Mouse (Mus musculus): ENCODE results near the gene Ctsa. TPM values are rescaled to one million over a fixed set of nuclear protein-coding genes. Genes with fewer than 3 reads are reported as not detected.
A peak's percentile ranks its signal among the peaks of the same experiment; 100 is the strongest.
"Not testable (repeated sequence)": the region's sequence is repeated elsewhere in the genome, so short reads cannot be mapped to it uniquely, and the experiment has no call there.

Gene Ctsa
- total RNA-seq (2022), result 100 to 1,000 TPM in 3 of 4 experiments, 10 to 100 TPM in 1; 94.7 to 106 (median 103) TPM

DNA sequence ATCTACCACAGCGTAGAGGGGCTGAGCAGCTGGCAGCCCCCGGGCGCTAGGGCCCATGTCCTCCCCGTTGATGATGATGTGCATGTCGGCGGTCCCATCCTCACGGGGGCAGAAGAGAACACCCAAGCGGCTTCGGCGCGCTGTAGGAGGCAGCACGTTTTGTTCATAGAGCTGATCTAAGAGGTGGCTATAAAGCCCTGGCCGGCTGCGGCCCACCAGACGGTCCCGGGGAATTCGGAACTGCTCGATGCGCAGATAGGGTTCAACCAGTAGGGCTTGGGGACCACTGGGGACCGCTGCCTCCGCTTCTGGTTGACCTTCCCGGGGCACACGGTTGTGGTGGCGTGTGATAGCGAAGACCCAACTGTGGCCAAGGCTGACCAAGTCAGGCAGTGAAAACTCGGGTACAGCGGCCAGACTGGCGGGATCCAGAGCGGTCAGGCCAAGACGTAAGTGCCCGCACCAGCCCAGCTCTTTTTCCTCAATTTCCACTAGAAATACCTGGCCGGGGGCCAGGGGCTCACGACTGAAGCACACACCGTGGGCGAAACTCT is at the start of gene Ctsa:
Ctsa (plus strand) TSS at position 126 of the 554 bp plus-strand sequence.
- peak; percentile 81 for DNase-seq (ENCODE audit: low spot score)

DNA sequence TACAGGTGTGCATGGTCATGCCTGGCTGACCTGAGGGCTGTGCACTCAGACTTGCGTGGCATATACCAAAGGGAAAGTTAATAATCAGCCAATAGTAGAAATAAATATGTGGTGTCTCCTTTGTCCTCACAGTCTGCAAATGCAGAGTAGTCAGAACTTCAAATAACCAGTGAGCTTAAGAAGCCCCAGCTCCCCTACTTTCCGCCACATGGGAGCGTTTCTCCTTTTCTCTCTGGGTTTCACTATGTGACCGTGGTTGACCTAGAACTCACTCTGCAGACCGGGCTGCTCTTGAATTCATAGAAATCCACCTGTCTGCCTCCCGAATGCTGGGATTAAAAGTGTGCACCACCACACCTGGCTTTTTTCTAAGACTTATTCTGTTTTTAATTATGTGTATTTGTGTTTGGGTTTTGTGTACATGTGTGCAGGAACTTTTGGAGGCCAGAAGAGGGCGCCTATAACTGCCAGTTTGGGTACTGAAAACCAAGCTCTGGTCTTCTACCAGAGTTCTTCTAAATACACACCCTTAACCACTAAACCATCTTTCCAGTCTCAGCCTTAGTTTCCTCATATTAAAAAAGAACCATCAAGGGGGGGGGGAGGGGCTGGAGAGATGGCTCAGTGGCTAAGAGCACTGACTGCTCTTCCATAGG is 48.6 kb upstream of the Ctsa start:
- DNase-seq (ENCODE audit: low spot score), result no peak

DNA sequence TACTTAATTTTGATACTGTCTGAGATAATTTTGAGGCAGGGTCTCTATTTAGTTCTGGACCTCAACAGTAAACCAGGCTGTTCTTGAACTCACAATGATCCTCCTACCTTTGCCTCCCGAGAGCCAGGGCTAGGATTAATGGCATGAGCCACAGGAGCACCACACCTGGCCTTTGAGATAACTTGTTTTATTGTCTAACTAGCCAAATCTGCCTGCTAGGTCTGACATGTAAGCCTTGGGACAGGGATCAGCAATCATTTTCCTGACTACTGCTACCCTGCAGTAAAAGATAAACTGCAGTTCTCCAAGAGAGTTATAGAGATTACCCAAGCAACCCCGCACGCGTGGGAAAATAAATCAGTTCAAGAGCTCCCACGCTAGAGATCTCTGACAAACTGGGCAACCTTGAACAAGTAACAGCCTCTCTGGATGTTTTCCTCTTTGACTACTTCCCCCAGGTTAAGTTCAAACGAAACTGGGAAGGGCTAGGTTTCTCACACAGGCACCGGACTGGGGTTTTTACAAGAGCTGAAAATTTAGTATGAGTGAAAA is 47.7 kb upstream of the Ctsa start:
- DNase-seq (ENCODE audit: low spot score), result no peak

DNA sequence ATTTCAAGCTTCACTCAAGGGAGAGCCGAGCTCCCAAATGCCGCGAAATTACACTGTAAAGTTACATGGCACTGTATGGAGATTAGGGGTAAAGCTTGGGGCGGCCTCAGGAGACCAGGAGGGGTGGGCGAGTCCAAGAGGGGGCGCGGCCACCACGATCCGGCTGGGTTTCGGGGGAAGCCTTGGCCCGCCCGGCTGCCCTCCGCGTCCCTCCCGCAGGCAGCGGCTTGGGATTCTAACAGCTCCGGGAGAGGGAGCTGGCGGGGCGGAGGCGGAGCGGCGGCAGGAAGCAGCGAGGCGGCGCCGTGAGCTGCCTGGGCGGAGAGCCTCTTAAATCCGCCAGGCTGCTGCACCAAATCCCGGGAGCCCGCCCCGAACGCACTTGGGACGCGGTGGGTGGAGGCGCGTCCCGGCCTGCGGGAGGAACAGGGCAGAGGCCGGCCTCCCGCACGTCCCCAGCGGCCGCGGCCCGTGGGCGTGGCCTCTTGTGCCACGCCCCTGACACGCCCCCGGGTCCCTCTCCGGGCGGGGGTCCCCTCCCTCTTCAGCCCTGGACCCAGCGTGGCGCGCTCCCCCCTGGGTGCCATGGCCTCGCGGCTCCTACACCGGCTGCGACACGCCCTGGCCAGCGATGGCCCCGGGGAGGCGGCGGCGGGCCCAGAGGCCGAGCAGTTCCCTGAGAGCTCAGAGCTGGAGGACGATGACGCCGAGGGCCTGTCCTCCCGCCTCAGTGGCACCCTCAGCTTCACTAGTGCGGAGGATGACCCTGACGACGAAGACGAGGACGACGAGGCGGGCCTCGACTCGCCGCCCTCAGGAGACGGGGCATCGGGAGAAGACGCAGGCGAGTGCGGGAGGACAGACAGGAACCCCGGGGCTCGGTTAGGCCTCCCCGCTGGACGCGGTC is 46.9 kb upstream of the Ctsa start, which contains the start of gene Snx21:
Snx21 (plus strand) TSS at position 343 of the 907 bp plus-strand sequence.
- DNase-seq (ENCODE audit: low spot score), result peak; percentile 89

DNA sequence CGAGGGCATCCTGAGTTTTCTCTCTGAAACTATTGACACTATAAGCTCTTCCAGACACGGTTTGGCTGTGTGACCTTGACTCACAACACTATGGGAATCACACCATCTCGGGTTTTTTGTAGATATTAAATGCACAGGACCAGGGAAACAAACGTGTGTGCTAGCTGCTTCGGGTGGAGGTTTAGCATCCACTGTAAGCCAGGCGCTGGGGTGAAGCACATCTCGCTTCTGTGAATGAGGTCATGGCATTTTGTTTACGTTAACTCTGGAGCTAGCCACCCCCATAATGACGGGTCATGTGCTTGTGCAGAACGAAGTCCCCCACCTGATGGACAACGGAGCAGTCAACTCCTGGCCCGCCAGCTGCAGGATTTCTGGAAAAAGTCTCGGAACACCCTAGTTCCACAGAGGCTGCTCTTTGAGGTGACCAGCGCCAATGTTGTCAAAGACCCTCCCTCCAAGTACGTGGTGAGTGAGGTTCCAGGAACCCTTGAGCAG is 46.2 kb upstream of the Ctsa start:
- DNase-seq (ENCODE audit: low spot score), result peak; percentile 31

DNA sequence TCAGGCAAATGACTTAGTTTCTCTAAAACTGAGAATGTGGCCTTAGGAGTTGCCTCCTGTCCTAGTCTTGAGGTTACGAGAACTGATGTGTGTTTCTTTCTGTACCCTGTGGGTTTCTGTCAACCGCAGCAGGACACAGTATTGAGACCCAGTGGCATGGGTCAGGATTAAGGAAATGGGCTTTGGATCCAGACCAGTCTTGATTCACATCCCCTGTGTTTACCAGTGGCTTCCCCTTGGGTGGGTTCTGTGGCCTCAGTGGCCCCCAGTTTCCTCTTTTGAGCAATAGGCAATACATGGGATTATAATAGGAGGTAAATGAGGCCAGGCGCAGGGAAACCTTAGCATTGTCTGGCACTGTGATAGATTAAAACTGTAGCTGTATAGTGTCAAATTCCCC is 45.6 kb upstream of the Ctsa start:
- DNase-seq (ENCODE audit: low spot score), result no peak

DNA sequence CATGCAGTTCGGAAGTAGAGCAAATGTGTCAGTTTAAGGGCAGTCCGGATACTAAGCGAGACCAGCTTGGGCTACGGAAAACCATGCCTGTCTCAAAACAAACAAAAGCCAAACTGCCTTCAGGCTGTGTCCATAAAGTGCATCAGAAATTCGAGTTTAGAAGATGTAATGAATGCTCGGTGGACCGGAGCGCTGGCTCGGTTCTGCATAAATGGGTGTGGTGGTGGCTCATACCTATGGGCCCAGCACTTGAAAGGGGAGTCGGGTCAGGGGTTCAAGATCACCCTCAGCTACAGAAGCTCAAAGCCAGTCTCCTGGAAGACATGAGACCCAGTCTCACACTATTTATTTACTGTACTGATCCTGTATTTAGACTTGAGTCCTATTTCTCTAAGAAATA is 44.9 kb upstream of the Ctsa start:
- DNase-seq (ENCODE audit: low spot score), result no peak

DNA sequence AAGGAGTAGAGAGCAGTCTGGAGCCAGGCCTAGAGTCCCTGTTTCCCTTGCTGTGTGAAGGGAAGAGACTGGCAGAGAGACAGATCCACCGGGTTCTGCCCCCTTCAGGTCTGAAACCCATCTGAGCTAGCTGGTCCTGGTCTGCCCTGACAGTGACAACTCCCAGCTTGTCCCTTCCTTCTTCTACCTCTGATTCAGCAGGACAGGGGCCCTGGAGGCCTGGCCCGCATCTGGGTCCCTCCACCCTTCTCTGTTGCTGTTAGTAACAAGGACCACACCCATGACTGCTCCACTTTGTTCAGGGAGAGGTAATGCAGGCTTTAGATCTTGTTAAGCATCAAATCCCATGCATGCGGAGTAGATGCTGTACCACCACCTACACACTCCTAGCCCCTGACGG is 44.3 kb upstream of the Ctsa start:
- no peak for DNase-seq (ENCODE audit: low spot score)

DNA sequence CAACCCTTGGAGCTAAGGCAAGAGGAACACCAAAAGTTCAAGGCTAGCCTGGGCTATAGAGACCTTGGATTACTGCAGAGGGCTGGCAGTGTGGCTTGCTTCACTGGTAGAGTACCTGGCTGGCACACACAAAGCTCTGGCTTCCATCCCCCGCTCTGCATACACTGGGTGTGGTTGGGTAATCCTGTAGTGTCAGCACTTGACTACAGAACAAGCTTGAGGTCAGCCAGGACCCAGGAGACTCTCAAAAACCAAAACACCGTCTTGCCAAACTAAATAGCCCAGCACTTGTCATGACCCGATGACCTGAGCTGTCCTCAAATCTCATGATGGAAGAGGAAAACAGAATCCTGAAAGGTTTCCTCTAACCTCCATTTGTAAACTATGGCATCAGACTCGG is 42.2 kb upstream of the Ctsa start:
- no peak for DNase-seq (ENCODE audit: low spot score)

DNA sequence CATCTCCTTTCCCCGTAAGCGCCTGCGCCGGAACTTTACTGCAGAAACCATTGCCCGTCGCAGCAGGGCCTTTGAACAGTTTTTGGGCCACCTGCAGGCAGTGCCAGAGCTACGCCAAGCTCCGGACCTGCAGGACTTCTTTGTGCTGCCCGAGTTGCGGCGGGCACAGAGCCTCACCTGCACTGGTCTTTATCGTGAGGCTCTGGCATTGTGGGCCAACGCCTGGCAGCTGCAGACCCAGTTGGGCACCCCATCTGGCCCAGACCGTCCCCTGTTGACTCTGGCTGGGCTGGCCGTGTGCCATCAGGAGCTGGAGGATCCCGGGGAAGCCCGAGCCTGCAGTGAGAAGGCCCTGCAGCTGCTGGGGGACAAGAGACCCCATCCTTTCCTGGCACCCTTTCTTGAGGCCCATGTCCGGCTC is 40.8 kb upstream of the Ctsa start:
- DNase-seq (ENCODE audit: low spot score), result no peak

DNA sequence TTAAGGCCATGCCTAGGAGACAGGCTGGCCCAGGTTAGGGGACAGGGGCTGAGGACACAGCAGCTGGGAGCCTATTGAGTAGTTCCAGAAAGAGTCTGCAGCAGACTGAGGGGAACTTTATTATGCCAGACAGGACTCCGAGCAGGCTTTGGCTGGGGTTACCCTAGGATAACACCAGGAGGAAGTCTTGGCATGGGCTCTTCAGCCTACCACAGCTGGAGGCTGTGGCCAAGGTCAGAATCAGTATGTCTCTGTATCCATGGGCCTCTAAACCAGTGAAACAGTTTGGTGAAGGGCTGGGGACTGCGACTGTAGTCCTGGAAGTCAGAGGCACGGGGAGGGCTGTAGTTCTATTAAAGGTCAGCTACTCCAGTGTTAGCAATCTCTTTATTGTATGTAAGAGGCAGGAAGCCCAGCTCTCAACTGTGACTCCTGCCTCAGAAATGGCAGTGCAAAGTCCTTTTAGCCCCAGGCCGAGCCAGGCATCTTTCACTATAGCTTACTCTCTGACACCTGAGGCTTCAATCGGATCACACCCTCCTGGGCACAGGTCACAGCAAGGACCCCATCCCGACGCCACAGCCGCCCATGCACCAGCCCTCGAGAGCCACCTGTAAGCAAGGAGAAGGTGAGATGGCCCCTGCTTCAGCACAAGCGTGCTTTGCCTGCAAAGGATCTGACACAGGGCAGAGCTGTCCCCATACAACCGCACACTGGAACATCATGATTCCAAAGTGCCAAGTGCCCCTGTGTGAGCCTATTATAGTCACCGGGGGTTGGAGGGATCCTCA is 40.1 kb upstream of the Ctsa start:
- DNase-seq (ENCODE audit: low spot score), result no peak

DNA sequence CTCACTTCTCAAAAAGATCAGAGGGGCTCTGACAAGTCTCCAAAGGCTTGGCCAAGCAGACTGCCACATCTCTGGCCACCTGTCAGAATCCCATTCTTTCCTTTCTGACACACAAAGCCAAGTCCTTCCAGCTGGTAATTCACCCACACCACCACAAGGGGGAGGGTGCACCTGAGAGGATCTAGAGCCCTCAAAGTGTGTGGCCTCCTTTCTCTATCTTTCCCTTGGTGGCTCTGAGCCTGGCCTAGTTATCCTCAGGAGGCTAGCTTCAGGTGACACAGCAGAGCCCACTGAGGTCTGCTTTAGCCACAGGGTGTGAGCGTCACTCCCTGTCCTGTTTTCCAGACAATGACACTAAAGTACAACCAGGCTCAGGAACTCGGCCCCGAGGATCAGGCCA is 39.4 kb upstream of the Ctsa start:
- peak; percentile 45 for DNase-seq (ENCODE audit: low spot score)

DNA sequence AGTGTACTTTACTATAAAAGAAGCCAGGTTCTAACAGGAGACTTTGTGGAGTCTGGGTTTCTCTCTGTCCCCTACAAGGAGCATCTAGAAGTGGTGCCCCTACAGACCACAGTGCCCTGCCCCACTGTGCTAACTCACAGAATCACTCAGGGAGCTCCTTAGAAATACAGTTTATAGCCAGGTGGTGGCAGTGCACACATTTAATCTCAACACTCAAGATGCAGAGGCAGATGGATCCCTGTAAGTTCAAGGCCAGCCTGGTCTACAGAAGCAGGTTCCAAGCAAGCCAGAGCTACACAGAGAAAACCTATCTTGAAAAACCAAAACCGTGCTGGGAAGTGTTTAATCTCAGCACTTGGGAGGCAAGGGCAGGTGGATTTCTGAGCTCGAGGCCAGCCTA is 38.9 kb upstream of the Ctsa start:
- no peak for DNase-seq (ENCODE audit: low spot score)

DNA sequence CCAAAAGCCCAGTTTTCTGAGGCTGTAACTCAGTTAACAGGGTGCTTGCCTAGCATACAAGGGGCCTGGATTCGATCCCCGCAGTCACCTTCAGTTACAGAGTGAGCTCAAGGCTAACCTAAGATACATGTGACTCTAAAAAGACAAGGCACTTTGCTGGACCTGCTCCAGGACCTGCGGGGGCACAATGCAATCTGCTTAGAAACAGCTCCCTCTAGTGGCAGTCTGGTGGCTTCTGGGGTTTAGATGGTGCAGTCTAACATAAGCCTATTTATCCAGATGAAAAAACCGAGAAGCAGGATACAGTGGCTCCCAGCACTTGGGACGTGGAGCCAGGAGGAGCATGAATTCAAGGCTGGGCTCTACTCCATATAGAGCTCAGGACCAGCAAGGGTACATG is 38.4 kb upstream of the Ctsa start:
- peak; percentile 82 for DNase-seq (ENCODE audit: low spot score)

DNA sequence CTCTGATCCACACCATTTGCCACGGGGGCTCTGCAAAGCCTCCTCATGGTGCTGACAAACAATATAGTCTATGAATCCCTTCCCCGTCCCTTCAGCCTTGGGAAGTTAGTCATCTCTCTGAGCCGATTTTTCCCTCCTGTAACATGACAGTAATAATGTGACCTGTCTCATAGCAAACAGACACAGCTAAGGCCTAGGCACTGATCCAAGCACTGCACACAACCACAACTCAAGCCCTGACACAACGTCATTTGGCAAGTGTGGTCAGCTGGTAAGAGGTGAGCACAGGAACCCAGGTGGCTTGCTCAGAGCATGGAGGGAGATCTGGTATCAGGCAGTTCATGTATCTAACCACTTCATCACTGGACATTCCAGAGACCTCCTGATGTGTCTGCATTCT is 36.8 kb upstream of the Ctsa start:
- DNase-seq (ENCODE audit: low spot score), result no peak

DNA sequence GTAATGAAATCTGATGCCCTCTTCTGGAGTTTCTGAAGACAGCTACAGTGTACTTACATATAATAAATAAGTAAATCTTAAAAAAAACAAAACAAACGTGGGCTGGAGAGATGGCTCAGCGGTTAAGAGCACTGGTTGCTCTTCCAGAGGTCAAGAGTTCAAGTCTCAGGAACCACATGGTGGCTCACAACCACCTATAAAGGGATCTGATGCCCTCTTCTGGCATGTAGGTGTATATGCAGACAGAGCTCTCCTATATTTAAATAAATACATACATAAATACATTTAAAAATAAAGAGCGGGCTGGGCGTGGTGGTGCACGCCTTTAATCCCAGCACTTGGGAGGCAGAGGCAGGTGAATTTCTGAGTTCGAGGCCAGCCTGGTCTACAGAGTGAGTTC is 34.1 kb upstream of the Ctsa start:
- DNase-seq (ENCODE audit: low spot score), result not testable (repeated sequence)

DNA sequence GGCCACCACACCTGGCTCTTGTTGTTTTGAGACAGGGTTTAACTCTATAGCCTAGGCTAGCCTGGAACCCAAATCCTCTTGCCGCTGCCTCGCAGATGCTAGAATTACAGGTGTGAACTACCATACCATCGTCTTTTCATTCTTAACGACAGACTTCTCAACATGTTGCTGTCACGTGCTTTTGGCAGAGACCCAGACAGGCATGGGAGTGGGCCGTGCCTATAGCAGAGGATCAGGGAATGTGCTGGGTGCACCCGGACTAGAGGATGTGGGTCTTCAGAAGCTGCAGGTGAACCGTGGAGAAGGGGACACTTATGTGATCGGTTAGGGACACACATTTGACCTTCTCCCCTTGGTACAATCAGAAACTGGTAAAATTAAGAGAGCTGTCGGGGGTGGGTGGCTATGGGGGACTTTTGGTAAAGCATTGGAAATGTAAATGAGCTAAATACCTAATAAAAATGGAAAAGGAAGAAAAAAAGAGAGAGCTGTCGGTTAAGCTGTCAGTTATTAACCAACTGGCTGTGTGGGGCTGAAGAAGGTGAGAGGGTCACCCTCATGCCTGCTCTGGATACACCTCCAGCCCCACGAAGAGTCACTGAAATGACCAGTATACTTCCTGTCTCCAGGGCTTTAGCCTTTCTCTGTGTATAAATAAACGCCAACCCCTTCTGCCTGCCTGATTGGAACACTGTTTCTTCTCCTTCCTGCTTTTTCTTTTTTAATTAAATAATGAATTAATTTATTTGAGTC is 32.2 kb upstream of the Ctsa start:
- no peak for DNase-seq (ENCODE audit: low spot score)

DNA sequence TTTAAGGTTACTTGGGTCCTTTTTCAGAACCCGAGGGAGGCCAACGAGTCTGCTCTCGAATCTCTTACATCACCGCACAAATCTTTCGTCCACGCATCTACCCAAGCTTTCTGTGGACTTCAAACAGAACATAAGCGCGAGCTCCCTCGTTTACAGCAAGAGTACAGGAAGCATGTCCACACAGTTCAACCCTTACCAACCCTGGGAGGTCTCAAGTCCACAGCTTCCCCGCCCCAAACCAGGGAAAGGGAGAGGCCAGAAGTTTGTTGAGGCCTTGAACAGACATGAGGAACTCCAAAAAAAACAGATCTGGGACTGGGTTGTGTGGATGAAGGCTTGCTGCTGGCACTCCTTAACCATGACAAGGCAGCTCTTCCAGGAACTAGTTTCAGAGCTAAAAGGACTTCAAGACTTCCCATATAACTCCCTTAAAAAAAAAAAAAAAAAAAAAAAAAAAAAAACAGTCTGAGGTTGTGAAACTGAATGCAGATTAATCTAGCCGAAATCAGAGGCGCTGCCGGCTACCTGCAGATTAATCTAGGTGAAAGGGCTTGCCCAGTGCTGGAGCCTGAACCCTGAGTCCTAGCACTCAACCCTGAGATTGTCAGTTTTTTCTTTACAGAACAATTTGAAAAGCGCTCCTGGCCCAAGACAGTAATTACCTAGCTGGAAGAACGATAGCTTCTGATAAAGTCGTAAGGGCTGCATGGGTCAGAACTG is 29.3 kb upstream of the Ctsa start:
- DNase-seq (ENCODE audit: low spot score), result no peak

DNA sequence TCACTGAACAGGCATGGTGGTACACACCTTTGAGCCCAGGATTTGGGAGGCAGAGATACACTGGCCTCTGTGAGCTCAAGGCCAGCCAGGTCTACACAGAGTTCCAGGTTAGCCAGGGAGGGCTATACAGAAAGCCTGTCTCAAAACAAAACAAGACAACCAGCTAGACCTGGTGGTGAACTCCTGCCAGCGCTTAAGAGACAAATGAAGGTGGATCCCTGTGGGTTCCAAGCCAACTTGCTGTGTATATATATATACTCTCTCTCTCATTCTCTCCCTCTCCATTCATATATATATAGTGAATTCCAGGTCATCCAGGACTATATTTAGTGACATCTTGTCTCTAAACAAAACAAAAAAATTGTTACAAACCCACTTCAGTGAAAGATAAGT is 28.8 kb upstream of the Ctsa start:
- DNase-seq (ENCODE audit: low spot score), result no peak

Data from heart, adult 8-10 months (tissue).